Mouse (Mus musculus) gastrocnemius, adult 8-10 months (tissue): ENCODE measurements around the gene Zmym4. TPM values are rescaled to one million over a fixed set of nuclear protein-coding genes. Genes with fewer than 3 reads are reported as not detected.
A peak's percentile ranks its signal among the peaks of the same experiment; 100 is the strongest.

ENCODE experiments used
- DNase-seq, 2 experiments: peaks; one replicate each; pipeline ENCODE4 v3.0.0; 2022; ENCODE audit warnings: low spot score in 2 of 2
- total RNA-seq, 4 experiments: library from RNA; stranded (reverse); gene quantifications; 2 replicates each; pipeline ENCODE4 v1.2.4; 2022

Gene Zmym4
- total RNA-seq, 4 experiments from 2014 or later = 14.4 to 22.6 (median 17.8) TPM

DNA sequence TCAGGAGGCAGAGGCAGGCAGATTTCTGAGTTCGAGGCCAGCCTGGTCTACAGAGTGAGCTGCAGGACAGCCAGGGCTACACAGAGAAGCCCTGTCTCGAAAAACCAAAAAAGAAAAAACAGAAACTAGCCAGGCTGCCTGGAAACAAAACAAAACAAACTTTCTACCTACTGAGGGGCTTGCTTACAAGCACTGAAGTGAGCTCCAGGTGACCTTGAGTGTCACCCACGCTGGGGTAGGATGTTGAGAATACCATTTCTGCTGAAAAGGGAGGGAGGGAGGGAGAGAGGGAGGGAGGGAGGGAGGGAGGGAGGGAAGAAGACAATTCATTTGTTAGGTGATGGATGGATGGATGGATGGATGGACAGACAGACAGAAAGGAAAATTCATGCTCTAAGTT, 24.5 kb downstream of the Zmym4 start:
- no peak for DNase-seq

GRCm38 (mm10) chr4:126942846-126943245, 25.1 kb downstream of the Zmym4 start:
- no peak for DNase-seq

DNA sequence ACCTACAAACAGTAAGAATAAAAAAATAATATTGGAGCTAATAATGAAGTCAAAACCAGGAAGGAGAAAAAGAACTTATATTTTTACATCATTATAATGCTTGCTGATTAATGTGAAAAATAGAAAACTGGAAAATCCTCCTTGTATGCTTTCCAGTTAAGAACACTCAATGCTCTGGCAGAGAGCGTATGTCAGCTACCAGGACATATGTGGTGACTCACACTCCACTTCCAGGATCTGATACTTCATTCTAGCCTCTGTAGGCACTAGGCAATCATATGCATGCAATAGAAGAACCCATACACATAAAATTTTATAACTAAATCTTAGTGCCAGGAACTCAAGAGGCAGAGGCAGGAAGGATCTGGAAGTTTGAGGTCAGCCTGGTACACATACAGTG, 40.2 kb downstream of the Zmym4 start:
- DNase-seq = no peak

GRCm38 (mm10) chr4:126889879-126890278, 78.1 kb downstream of the Zmym4 start:
- DNase-seq = no peak

- no peak for DNase-seq
Observed at GRCm38 (mm10) chr4:126885953-126886352, 82.0 kb downstream of the Zmym4 start.

DNA sequence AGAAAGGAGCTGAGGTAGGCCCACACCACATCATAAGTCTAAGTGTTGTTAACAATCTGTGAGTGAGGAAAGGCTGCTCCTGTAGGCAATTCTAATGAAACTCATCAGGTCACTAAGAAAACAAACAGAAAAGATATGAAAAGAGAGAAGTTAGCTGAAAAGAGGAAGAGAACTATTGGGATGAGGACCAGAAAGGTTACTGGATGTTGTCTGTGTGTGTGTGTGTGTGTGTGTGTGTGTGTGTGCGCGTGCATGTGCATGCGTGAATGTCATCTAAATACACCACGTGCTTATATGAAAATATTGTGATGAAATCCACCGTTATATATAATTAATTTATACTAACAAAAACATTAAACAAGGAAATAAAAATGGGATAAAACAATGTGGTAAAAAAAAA, 84.3 kb downstream of the Zmym4 start:
- no peak for DNase-seq

- DNase-seq = no peak
Observed at GRCm38 (mm10) chr4:126879560-126880275, 88.2 kb downstream of the Zmym4 start.

- no peak for DNase-seq
Observed at GRCm38 (mm10) chr4:126872717-126873116, 95.2 kb downstream of the Zmym4 start.

- DNase-seq = no peak
Observed at GRCm38 (mm10) chr4:126868699-126869098, 99.2 kb downstream of the Zmym4 start.

GRCm38 (mm10) chr4:126861514-126862266, 106.2 kb downstream of the Zmym4 start:
- no peak for DNase-seq

- DNase-seq = no peak
Observed at GRCm38 (mm10) chr4:126860268-126860986, 107.5 kb downstream of the Zmym4 start.

DNA sequence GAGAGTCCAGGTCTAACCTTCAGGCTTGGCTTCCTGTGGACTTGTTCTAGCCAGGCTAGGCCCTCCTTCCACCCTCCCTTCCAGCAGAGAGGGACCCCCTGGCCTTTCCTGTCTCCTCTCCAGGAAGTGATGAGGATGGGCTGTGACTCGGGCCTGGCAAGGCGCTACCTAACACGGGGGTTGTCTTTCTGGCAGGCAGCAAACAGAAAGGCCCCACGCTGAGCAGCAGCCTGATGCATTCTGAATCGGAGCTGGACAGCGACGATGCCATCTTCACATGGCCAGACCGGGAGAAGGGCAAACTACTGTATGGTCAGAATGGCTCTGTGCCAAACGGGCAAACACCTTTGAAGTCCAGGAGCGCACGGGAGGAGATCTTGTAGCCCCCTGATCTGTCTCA, 115.0 kb downstream of the Zmym4 start:
- no peak for DNase-seq

- no peak for DNase-seq
Observed at GRCm38 (mm10) chr4:126850778-126851080, 117.2 kb downstream of the Zmym4 start.

DNA sequence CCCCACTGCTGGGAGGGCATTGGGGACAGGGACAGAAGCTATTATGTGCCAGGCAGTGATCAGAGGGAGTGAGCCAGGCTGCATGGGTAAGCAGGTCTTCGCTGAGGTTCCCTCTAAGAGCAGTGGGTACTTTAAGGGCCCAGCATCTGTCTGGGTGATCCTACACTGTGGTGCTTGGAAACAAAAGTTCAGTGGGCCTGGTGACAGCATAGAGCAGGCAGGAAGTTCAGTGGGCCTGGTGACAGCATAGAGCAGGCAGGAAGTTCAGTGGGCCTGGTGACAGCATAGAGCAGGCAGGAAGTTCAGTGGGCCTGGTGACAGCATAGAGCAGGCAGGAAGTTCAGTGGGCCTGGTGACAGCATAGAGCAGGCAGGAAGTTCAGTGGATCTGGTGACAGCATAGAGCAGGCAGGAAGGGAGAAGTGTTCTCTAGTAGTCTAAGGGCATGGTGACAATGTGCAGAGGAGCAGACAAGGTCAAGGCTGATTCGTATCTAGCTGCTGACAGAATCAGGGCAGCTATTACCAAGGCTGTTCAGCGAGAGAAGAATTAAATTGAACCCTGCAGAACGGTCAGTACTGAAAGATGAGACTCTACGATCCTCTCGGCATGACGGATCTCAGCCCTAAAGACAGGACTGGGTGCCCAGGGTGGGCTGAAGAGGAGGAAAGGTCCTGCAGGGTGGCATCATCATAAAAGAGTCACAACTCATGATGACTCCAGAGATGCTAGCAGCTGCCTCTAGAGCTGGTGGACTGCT, 117.7 kb downstream of the Zmym4 start:
- DNase-seq = no peak

GRCm38 (mm10) chr4:126846971-126847370, 121.0 kb downstream of the Zmym4 start:
- DNase-seq = no peak

DNA sequence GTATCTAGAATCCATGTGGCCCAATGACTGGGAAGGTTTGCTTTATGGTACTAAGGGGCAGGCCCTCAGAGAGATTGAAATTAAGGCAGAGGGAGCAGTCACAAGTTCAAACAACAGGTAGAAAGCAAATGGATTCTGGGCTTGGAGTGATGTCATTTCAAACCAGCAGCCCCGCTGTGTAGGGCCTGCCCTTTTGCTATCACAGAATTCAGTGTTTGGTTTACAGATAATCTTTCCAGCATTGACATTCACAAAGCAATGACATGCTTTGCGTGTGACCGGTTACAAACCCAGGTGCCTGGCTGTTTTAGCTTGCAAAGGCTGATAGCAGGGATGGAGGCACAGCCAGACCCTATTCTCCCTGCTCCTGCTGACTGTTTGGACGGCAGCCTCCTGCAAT, 122.3 kb downstream of the Zmym4 start:
- no peak for DNase-seq

DNA sequence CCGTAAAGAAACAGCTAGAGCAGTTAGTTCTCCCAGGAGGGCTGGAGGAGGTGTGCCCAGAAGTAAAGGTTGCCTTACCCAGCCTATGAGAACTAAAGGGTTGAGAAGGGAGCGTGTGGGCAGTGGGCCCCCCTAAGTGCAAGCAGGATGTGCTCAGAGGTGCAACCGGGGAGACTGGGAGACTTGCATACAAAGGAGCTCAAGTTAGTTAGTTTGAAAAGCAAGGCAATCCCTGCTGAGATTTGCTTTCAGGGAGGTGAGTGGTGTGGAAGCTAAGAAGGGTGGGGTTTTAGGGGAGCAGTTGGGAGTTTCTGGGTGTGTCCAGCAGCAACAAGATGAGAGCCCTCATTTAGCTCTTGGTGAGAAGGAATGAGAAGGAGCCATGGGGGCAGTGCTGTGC, 125.0 kb downstream of the Zmym4 start:
- DNase-seq = no peak

GRCm38 (mm10) chr4:126840996-126841560, 126.9 kb downstream of the Zmym4 start:
- no peak for DNase-seq

- peak; percentile 66 to 71 for DNase-seq
Observed at GRCm38 (mm10) chr4:126839873-126840272, 128.1 kb downstream of the Zmym4 start.

GRCm38 (mm10) chr4:126838799-126839198, 129.1 kb downstream of the Zmym4 start:
- no peak for DNase-seq

- no peak for DNase-seq
Observed at GRCm38 (mm10) chr4:126831122-126831521, 136.8 kb downstream of the Zmym4 start.
